Mouse (Mus musculus) hindbrain, embryonic 14.5 days (tissue): ENCODE data around the gene Itga11. TPM values are rescaled to one million over a fixed set of nuclear protein-coding genes. Genes with fewer than 3 reads are reported as not detected.
"Not testable (repeated sequence)": the region's sequence is repeated elsewhere in the genome, so short reads cannot be mapped to it uniquely, and the experiment has no call there.

ENCODE experiments used
- ATAC-seq: fragments of 200-750 bp; cut with Nextera tagmentation; 2 replicates; pipeline ENCODE4 v1.8.0; 2017; ENCODE audit warnings: moderate number of reproducible peaks, mild to moderate bottlenecking, moderate TSS enrichment, moderate library complexity; ENCODE audit not compliant: low FRiP score
- DNase-seq: peaks from one replicate; pipeline ENCODE4 v3.0.0-alpha.2; 2015; ENCODE audit warnings: low spot score
- H3K27ac ChIP-seq: fragments of 300-500 bp; sonication (generic); 2 replicates; pipeline ENCODE4 v1.5.1; 2014; ENCODE audit warnings: mild to moderate bottlenecking, moderate library complexity
- H3K27me3 ChIP-seq: fragments of 300-500 bp; sonication (generic); 2 replicates; pipeline ENCODE4 v1.6.1; 2014; ENCODE audit warnings: mild to moderate bottlenecking, low read length, mixed read lengths; ENCODE audit not compliant: control insufficient read depth, insufficient read depth
- H3K36me3 ChIP-seq: fragments of 300-500 bp; sonication (generic); replicated peaks from 2 replicates; pipeline ENCODE4 v1.6.1; 2014; ENCODE audit not compliant: control insufficient read depth, insufficient read depth
- H3K4me1 ChIP-seq: fragments of 300-500 bp; sonication (generic); replicated peaks from 2 replicates; pipeline ENCODE4 v1.6.1; 2014; ENCODE audit warnings: antibody characterized with exemption, low read length, mixed read lengths; ENCODE audit not compliant: control insufficient read depth, insufficient read depth
- H3K4me2 ChIP-seq: fragments of 300-500 bp; sonication (generic); replicated peaks from 2 replicates; pipeline ENCODE4 v1.6.1; 2014; ENCODE audit warnings: mild to moderate bottlenecking, moderate library complexity
- H3K4me3 ChIP-seq: fragments of 300-500 bp; sonication (generic); replicated peaks from 2 replicates; pipeline ENCODE4 v1.5.1; 2014; ENCODE audit warnings: mild to moderate bottlenecking, low read length
- H3K9ac ChIP-seq: fragments of 300-500 bp; sonication (generic); 2 replicates; pipeline ENCODE4 v1.6.1; 2014
- H3K9me3 ChIP-seq: fragments of 300-500 bp; sonication (generic); 2 replicates; pipeline ENCODE4 v1.6.1; 2016; ENCODE audit warnings: low read length; ENCODE audit not compliant: control insufficient read depth
- WGBS: fragments of 180-500 bp; shearing (Covaris S2); extraction: QIAGEN DNeasy Blood & Tissue Kit; methylation state at CpG from one replicate; pipeline ENCODE4 v1.1.7; 2014; 5-methylcytosine and 5-hydroxymethylcytosine counted together
- polyA plus RNA-seq: library from polyadenylated mRNA; unstranded; fragments of >200 nt; fragmentation: Nextera tagmentation; extraction: Ambion mirVana; gene quantifications from 2 replicates; pipeline ENCODE4 v1.2.1, GENCODE M21; 2014

Gene Itga11
- polyA plus RNA-seq, 1 experiment from 2014 or later, result 1.4 TPM

DNA sequence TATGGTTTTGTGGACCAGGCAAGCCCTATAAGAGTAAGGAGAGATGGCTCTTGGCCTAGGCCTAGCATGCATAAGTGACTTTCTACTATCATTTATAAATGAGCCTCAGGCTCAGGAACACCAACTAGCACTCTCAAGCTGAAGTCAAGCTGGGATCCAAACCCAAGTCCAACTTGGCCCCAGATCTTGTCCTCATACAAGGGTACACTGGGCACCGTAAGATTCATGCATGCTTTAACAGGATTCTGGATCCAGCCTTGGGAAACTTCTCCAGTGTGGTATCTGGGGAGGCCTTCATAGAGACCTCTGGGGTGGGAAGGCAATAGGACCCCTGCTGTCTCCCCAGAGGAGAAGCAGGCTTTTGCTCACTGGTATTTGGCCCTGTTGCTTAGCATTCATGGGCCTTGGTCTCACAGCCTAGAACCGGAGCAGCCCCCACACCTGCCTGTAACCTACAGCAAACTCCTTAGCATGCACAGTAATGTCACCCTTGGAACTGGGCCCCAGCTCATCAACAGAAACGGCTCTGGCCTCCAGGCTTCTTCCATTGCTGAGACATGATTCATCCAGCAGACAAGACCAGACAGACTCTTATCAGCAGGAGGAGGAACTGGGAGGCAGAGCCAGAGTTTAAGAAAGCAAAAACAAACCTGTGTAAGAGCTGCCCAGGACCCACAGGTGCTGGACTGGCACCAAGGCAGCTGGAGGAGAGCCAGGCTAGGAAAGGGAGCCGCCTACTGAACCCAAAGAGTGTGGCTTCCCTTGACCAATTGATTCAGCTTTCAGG lies 140.4 kb downstream of the Itga11 start:
- Histone ChIP-seq H3K36me3 (no peaks in the 10 kb centered on the region), H3K4me2 (no peak overlapping the region), H3K27ac (no peak overlapping the region; the same call in 1 of the 2 replicates), H3K27me3 (no peaks in the 10 kb centered on the region), H3K9ac (no peak overlapping the region), H3K4me1 (no peaks in the 10 kb centered on the region), H3K9me3 (no peaks in the 10 kb centered on the region), H3K4me3 (no peak overlapping the region)
- DNase-seq, result no peak
- no peak for ATAC-seq
- WGBS, result 80% methylated on average over 4 of the region's 4 CpGs

GRCm38 (mm10) chr9:62819494-62819893 lies 141.9 kb downstream of the Itga11 start:
- no peak overlapping the region for H3K9ac ChIP-seq
- DNase-seq (no peak), ATAC-seq (no peak)
- H3K4me3 ChIP-seq, result no peak overlapping the region
- WGBS, result 84% methylated on average over 3 of the region's 3 CpGs
- H3K27me3 ChIP-seq, result no peaks in the 10 kb centered on the region
- H3K4me1 ChIP-seq, result no peaks in the 10 kb centered on the region
- H3K9me3 ChIP-seq, result no peaks in the 10 kb centered on the region
- no peak overlapping the region for H3K4me2 ChIP-seq
- H3K36me3 ChIP-seq, result no peaks in the 10 kb centered on the region
- H3K27ac ChIP-seq, result no peak overlapping the region

- DNase-seq, H3K27ac ChIP-seq, ATAC-seq, H3K36me3 ChIP-seq, H3K27me3 ChIP-seq, H3K4me1 ChIP-seq, H3K4me3 ChIP-seq, H3K9ac ChIP-seq, H3K9me3 ChIP-seq, H3K4me2 ChIP-seq: not testable (repeated sequence)
- WGBS, result 83% methylated on average over 6 of the region's 6 CpGs
These were observed 142.3 kb downstream of the Itga11 start for GRCm38 (mm10) chr9:62819910-62820309.

DNA sequence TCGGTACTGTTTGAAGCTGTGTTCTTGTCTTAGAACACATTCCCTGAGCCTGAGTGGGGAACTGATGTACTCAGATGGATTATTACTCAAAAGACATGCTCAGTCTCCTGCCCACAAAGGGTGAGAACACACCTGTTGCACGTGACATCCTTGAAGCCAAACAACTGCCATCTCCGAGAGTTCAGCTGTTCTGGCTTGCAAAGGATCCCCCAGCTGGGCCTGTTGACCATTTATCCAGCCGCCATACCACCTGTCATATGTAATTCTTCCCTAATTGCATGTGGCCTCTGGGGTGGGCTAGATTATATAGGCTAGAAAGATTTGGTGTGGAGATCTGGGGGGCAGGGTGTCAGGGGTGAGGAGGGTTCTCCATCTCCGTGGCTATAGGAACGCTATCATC lies 143.2 kb downstream of the Itga11 start:
- no peak for DNase-seq
- H3K27me3 ChIP-seq, result no peaks in the 10 kb centered on the region
- WGBS, result 85% methylated on average over 6 of the region's 6 CpGs
- no peak overlapping the region for H3K9ac ChIP-seq
- no peak overlapping the region for H3K4me2 ChIP-seq
- no peaks in the 10 kb centered on the region for H3K4me1 ChIP-seq
- no peak overlapping the region for H3K27ac ChIP-seq
- H3K9me3 ChIP-seq, result no peaks in the 10 kb centered on the region
- no peak for ATAC-seq
- no peak overlapping the region for H3K4me3 ChIP-seq
- no peaks in the 10 kb centered on the region for H3K36me3 ChIP-seq

GRCm38 (mm10) chr9:62821811-62822210 lies 144.2 kb downstream of the Itga11 start:
- no peaks in the 10 kb centered on the region for H3K27me3 ChIP-seq
- H3K36me3 ChIP-seq, result no peaks in the 10 kb centered on the region
- 97% methylated on average over 7 of the region's 7 CpGs for WGBS
- DNase-seq (no peak), ATAC-seq (no peak)
- H3K4me3 ChIP-seq, result no peak overlapping the region
- no peak overlapping the region for H3K9ac ChIP-seq
- no peaks in the 10 kb centered on the region; the same call in 1 of the 2 replicates for H3K4me1 ChIP-seq
- no peak overlapping the region for H3K4me2 ChIP-seq
- H3K9me3 ChIP-seq, result no peaks in the 10 kb centered on the region
- H3K27ac ChIP-seq, result no peak overlapping the region

GRCm38 (mm10) chr9:62825791-62826393 lies 148.3 kb downstream of the Itga11 start:
- 5% methylated on average over 9 of the region's 9 CpGs for WGBS
- H3K9me3 ChIP-seq, result no peaks in the 10 kb centered on the region
- H3K27me3 ChIP-seq, result no peaks in the 10 kb centered on the region
- 0 out of 2 replicates have a peak overlapping the region, but pooled peaks have one; percentile 12 for H3K4me2 ChIP-seq
- H3K4me3 ChIP-seq, result no peak overlapping the region
- peak overlapping the region; percentile 26; the same call in 1 of the 2 replicates for H3K27ac ChIP-seq
- ATAC-seq, result no peak
- no peaks in the 10 kb centered on the region for H3K36me3 ChIP-seq
- no peak for DNase-seq
- peaks cover 7% of the 10 kb centered on the region for H3K4me1 ChIP-seq
- no peak overlapping the region for H3K9ac ChIP-seq

DNA sequence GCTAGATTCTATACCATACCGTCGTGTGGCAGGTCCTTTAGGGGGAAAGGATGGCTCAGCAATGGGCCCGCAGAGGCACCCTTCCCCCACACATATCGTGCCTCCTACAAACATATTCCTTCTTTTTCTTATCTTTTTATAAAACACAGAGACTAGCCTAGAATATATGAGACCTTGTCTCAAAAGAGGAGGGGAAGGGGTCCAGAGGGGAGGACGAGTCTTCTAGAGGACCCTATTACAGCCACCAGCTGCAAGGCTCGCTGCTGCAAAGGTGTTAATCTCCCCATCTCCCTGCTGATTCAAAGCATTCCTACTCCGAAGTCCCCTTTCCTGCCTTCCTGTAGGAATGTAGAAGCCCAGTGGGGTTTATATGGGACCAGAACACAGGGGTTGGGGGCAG lies 148.8 kb downstream of the Itga11 start:
- DNase-seq, result no peak
- H3K4me1 ChIP-seq, result peaks cover 7% of the 10 kb centered on the region
- 8% methylated on average over 7 of the region's 7 CpGs for WGBS
- ATAC-seq, result no peak
- no peak overlapping the region for H3K9ac ChIP-seq
- no peak overlapping the region; the same call in 1 of the 2 replicates for H3K27ac ChIP-seq
- no peaks in the 10 kb centered on the region for H3K36me3 ChIP-seq
- no peaks in the 10 kb centered on the region for H3K27me3 ChIP-seq
- no peaks in the 10 kb centered on the region for H3K9me3 ChIP-seq
- 0 out of 2 replicates have a peak overlapping the region, but pooled peaks have one; percentile 12 for H3K4me2 ChIP-seq
- no peak overlapping the region for H3K4me3 ChIP-seq

DNA sequence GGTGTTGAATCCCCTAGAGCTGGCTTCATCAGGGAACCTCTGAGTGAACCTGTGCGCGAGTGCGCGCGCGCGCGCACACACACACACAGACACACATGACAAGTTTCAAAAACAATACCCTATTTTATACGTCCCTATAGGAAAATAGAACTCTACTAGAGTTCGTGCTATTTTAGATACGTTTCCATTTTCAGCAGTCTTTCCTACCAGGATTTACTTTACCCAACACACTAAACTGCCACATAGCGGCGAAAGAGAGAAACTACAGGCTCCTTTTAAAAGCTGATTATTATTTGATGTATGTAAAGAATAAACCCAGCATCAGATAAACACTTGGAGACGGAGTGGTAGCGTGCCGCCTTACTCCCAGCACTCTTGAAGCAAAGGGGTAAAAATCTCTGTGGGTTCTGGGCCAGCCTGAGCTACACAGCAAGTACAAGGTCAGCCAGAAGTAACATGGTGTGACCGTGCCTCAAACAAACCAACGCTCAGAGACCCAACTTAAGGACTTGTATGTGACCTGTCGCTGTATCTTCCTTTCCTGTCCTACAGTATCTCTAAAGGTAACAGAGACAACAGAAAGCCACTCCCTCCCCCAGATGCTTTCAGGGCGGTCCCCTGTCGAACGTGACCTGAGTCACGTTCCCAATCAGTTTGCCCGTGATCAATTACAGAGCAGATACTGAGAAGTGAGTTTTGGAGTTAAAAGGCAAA lies 150.5 kb downstream of the Itga11 start:
- peaks cover 7% of the 10 kb centered on the region for H3K4me1 ChIP-seq
- H3K27me3 ChIP-seq, result no peaks in the 10 kb centered on the region
- no peaks in the 10 kb centered on the region for H3K36me3 ChIP-seq
- ATAC-seq (peak; percentile 5; the same call in 1 of the 2 replicates), DNase-seq (peak; percentile 73)
- no peaks in the 10 kb centered on the region for H3K9me3 ChIP-seq
- 0 out of 2 replicates have a peak overlapping the region, but pooled peaks have one; percentile 13 for H3K9ac ChIP-seq
- H3K4me2 ChIP-seq, result peak overlapping the region; percentile 50
- peak overlapping the region; percentile 31 for H3K4me3 ChIP-seq
- peak overlapping the region; percentile 58; the same call in 1 of the 2 replicates for H3K27ac ChIP-seq
- 8% methylated on average over 24 of the region's 24 CpGs for WGBS

DNA sequence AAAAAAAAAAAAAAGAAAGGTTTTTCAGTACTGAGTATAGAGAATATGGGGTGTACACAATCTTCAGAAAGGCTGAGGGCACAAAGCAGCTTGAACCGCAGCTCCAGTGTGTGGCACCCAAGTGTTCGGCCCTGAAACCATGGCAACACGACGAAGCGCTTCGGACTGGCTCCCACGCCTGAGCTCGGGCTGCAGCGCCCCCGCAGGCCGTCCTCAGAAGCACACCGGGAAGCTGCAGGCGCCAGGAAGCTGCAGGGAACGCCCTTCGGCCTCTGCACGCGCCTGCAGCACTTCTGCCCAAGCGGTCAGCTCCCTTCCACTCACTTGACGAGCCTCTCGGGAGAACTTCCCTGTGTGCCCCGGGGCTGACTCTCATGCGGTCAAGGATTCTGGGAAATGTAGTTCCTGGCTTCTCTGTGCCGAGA lies 151.0 kb downstream of the Itga11 start:
- Histone ChIP-seq H3K4me1 (peaks cover 7% of the 10 kb centered on the region), H3K36me3 (no peaks in the 10 kb centered on the region), H3K27ac (peak overlapping the region; percentile 58; the same call in 1 of the 2 replicates), H3K4me2 (peak overlapping the region; percentile 50), H3K4me3 (peak overlapping the region; percentile 31), H3K9me3 (no peaks in the 10 kb centered on the region), H3K27me3 (no peaks in the 10 kb centered on the region), H3K9ac (0 out of 2 replicates have a peak overlapping the region, but pooled peaks have one; percentile 13)
- ATAC-seq, result peak; percentile 93
- under 1% methylated on average over 23 of the region's 23 CpGs for WGBS
- peak; percentile 94 for DNase-seq
